Mouse (Mus musculus): ENCODE results near the gene Glg1.

- TF ChIP-seq POLR2A (IDR thresholded peaks at IDR 0.05; ENCODE audit: insufficient read depth, low read depth, low read length) (no peak), CTCF (IDR thresholded peaks at IDR 0.05; ENCODE audit: insufficient read depth, low read depth, low read length) (no peak)
Observed at GRCm38 (mm10) chr8:111299363-111299820, 40.4 kb upstream of the Glg1 start.
